Mouse (Mus musculus): ENCODE measurements around the gene Rad51c. TPM values are rescaled to one million over a fixed set of nuclear protein-coding genes. Genes with fewer than 3 reads are reported as not detected.
"Not testable (repeated sequence)": the region's sequence is repeated elsewhere in the genome, so short reads cannot be mapped to it uniquely, and the experiment has no call there.

The Rad51c gene
- polyA plus RNA-seq (2011; ENCODE audit: insufficient read length, low read depth, missing spikeins): 5.0 and 8.6 TPM in 2 replicates

- peak within 1 kb of the TSS; percentile 64 for H3K4me3 ChIP-seq (ENCODE audit: insufficient read depth, low read length)
- H3K27ac ChIP-seq (ENCODE audit: insufficient read depth, low read length): peak within 1 kb of the TSS; percentile 86
- H3K4me1 ChIP-seq (ENCODE audit: control insufficient read depth, insufficient read depth, low read length): no peaks in the 10 kb centered on the region
- no peak for TF ChIP-seq CTCF (IDR thresholded peaks at IDR 0.05; ENCODE audit: borderline replicate concordance, insufficient read depth, low read length)
- TF ChIP-seq POLR2A (IDR thresholded peaks at IDR 0.05; ENCODE audit: low read depth, low read length): no peak
Observed at GRCm38 (mm10) chr11:87404876-87405275, at the start of gene Rad51c, which contains the start of gene Tex14. Rad51c (minus strand) TSS chr11:87404954. Tex14 (plus strand) TSS chr11:87405065.

- Histone ChIP-seq H3K4me1 (ENCODE audit: control insufficient read depth, insufficient read depth, low read length) (no peaks in the 10 kb centered on the region), H3K27ac (ENCODE audit: insufficient read depth, low read length) (no peak overlapping the region), H3K4me3 (ENCODE audit: insufficient read depth, low read length) (no peak overlapping the region)
- TF ChIP-seq POLR2A (IDR thresholded peaks at IDR 0.05; ENCODE audit: low read depth, low read length): no peak
- no peak for TF ChIP-seq CTCF (IDR thresholded peaks at IDR 0.05; ENCODE audit: borderline replicate concordance, insufficient read depth, low read length)
Observed at GRCm38 (mm10) chr11:87454035-87454690, 49.4 kb upstream of the Rad51c start.

GRCm38 (mm10) chr11:87453216-87454034 lies 48.7 kb upstream of the Rad51c start:
- TF ChIP-seq CTCF (IDR thresholded peaks at IDR 0.05; ENCODE audit: borderline replicate concordance, insufficient read depth, low read length): no peak
- TF ChIP-seq POLR2A (IDR thresholded peaks at IDR 0.05; ENCODE audit: low read depth, low read length): no peak
- H3K27ac ChIP-seq (ENCODE audit: insufficient read depth, low read length): no peak overlapping the region
- no peak overlapping the region for H3K4me3 ChIP-seq (ENCODE audit: insufficient read depth, low read length)
- no peaks in the 10 kb centered on the region for H3K4me1 ChIP-seq (ENCODE audit: control insufficient read depth, insufficient read depth, low read length)

- H3K4me3 ChIP-seq (ENCODE audit: insufficient read depth, low read length); H3K27ac ChIP-seq (ENCODE audit: insufficient read depth, low read length); H3K4me1 ChIP-seq (ENCODE audit: control insufficient read depth, insufficient read depth, low read length): not testable (repeated sequence)
Observed at GRCm38 (mm10) chr11:87452779-87453178, 48.0 kb upstream of the Rad51c start.

DNA sequence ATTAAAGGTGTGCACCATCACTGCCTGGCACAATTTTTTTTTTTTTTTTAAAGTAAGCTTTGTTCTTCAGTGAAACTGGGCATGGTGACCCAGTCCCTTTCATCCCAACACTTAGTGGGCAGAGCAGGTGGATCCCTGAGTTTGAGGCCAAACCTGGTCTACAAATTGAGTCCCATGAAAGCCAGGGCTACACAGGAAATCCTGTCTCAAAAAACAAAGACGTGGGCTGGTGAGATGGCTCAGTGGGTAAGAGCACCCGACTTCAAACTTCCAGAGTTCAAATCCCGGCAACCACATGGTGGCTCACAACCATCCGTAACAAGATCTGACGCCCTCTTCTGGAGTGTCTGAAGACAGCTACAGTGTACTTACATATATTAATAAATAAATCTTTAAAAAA lies 45.1 kb upstream of the Rad51c start:
- H3K4me3 ChIP-seq (ENCODE audit: insufficient read depth, low read length); H3K4me1 ChIP-seq (ENCODE audit: control insufficient read depth, insufficient read depth, low read length): not testable (repeated sequence)

GRCm38 (mm10) chr11:87449200-87449547 lies 44.4 kb upstream of the Rad51c start:
- Histone ChIP-seq H3K4me1 (ENCODE audit: control insufficient read depth, insufficient read depth, low read length) (no peaks in the 10 kb centered on the region; the same call in 1 of the 2 replicates), H3K4me3 (ENCODE audit: insufficient read depth, low read length) (no peak overlapping the region), H3K27ac (ENCODE audit: insufficient read depth, low read length) (no peak overlapping the region; the same call in 1 of the 2 replicates)
- TF ChIP-seq POLR2A (IDR thresholded peaks at IDR 0.05; ENCODE audit: low read depth, low read length): no peak; the same call in 1 of the 2 replicates
- no peak for TF ChIP-seq CTCF (IDR thresholded peaks at IDR 0.05; ENCODE audit: borderline replicate concordance, insufficient read depth, low read length)

More for the DNA sequence above, 45.1 kb upstream of the Rad51c start:
- H3K27ac ChIP-seq (ENCODE audit: insufficient read depth, low read length): not testable (repeated sequence)

GRCm38 (mm10) chr11:87448476-87449199 lies 43.9 kb upstream of the Rad51c start:
- H3K4me3 ChIP-seq (ENCODE audit: insufficient read depth, low read length); H3K27ac ChIP-seq (ENCODE audit: insufficient read depth, low read length); H3K4me1 ChIP-seq (ENCODE audit: control insufficient read depth, insufficient read depth, low read length): not testable (repeated sequence)
- TF ChIP-seq POLR2A (IDR thresholded peaks at IDR 0.05; ENCODE audit: low read depth, low read length): peak; percentile 98

GRCm38 (mm10) chr11:87448081-87448475 lies 43.3 kb upstream of the Rad51c start:
- H3K27ac ChIP-seq (ENCODE audit: insufficient read depth, low read length); H3K4me1 ChIP-seq (ENCODE audit: control insufficient read depth, insufficient read depth, low read length): not testable (repeated sequence)
- peak; percentile 24 for TF ChIP-seq POLR2A (IDR thresholded peaks at IDR 0.05; ENCODE audit: low read depth, low read length)
- peak overlapping the region; percentile 27; the same call in 1 of the 2 replicates for H3K4me3 ChIP-seq (ENCODE audit: insufficient read depth, low read length)

- TF ChIP-seq POLR2A (IDR thresholded peaks at IDR 0.05; ENCODE audit: low read depth, low read length) (no peak), CTCF (IDR thresholded peaks at IDR 0.05; ENCODE audit: borderline replicate concordance, insufficient read depth, low read length) (no peak)
- no peak overlapping the region for H3K27ac ChIP-seq (ENCODE audit: insufficient read depth, low read length)
- H3K4me3 ChIP-seq (ENCODE audit: insufficient read depth, low read length): no peak overlapping the region
- H3K4me1 ChIP-seq (ENCODE audit: control insufficient read depth, insufficient read depth, low read length): no peaks in the 10 kb centered on the region; the same call in 1 of the 2 replicates
Observed at GRCm38 (mm10) chr11:87447429-87447828, 42.7 kb upstream of the Rad51c start.

DNA sequence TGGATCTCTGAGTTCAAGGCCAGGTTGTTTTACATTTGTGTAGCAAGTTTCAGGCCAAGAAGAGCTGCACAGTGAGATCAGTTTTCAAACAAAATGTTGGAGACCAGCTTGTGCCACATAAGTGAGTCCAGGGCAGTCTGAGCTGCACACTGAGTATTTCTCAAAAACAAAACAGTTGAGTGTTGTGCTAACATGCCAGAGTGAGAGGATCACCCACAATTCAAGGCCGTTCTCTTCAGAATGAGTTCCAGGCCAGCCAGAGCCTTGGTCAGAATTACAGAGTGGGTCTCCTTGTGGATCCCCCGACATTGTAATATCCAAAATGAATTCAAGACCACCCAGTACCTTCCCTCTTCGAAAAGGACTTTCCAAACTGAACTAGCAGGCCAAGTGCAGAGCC lies 41.4 kb upstream of the Rad51c start:
- H3K27ac ChIP-seq (ENCODE audit: insufficient read depth, low read length): no peak overlapping the region
- no peaks in the 10 kb centered on the region; the same call in 1 of the 2 replicates for H3K4me1 ChIP-seq (ENCODE audit: control insufficient read depth, insufficient read depth, low read length)
- H3K4me3 ChIP-seq (ENCODE audit: insufficient read depth, low read length): no peak overlapping the region
- TF ChIP-seq CTCF (IDR thresholded peaks at IDR 0.05; ENCODE audit: borderline replicate concordance, insufficient read depth, low read length) (no peak), POLR2A (IDR thresholded peaks at IDR 0.05; ENCODE audit: low read depth, low read length) (no peak)

GRCm38 (mm10) chr11:87445593-87445992 lies 40.8 kb upstream of the Rad51c start:
- not testable (repeated sequence) for H3K27ac ChIP-seq (ENCODE audit: insufficient read depth, low read length); H3K4me3 ChIP-seq (ENCODE audit: insufficient read depth, low read length); H3K4me1 ChIP-seq (ENCODE audit: control insufficient read depth, insufficient read depth, low read length)
